Mouse (Mus musculus) liver, adult 10 weeks (tissue): ENCODE data around the gene Olfr1. TPM values are rescaled to one million over a fixed set of nuclear protein-coding genes. Genes with fewer than 3 reads are reported as not detected.

Experiments
- polyA plus RNA-seq: library from polyadenylated mRNA; stranded (reverse); fragments of 350-450 nt; fragmentation: Illumina TruSeq; extraction: RNeasy Lipid Tissue Mini Kit (QIAGEN cat#74804); gene quantifications from one replicate; pipeline ENCODE4 v1.2.3, GENCODE M21; 2014; ENCODE audit warnings: low read depth, low replicate concordance

Olfr1 gene
- polyA plus RNA-seq, result not detected

DNA sequence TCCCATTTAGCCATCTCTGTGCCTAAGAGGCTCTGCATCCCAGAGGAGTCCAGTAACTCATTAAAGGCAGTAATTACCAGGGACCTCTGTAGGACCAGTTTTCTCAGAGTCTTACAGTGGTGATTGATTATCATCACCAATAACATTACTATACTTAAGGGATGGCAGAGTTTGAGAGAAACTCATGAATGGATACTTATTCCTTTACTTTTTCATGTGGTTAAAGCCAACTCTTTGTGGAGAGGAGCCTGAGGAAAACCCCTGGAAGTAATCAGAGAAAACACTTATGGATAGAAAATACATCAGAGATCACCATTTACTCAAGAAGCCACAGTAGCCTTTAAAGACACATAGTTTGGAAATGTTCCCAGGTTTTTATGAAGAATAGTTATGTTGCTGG, at the start of gene Olfr1:
Olfr1 (minus strand) TSS at position 101 of the 400 bp plus-strand sequence.

DNA sequence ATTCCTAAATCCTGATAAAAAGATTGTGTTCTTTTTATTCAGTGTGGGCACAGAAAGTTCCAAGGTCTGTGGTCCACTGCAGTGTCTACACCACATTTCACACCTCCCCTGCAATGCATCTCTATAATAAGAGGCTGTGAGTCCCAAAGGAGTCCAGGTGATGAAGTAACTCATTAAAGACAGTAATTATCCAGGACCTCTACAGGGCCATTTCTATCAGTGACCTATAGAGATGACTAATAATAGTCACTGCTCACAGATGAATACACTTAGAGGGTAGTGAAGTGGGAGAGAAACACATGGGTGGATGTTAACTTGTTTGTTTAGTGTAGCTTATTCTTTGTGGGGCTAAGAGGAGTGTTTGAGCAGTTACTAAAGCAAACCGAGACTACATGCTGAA, 29.0 kb upstream of the Olfr1 start, which contains the start of gene Olfr378:
Olfr378 (minus strand) TSS at position 101 of the 400 bp plus-strand sequence.

DNA sequence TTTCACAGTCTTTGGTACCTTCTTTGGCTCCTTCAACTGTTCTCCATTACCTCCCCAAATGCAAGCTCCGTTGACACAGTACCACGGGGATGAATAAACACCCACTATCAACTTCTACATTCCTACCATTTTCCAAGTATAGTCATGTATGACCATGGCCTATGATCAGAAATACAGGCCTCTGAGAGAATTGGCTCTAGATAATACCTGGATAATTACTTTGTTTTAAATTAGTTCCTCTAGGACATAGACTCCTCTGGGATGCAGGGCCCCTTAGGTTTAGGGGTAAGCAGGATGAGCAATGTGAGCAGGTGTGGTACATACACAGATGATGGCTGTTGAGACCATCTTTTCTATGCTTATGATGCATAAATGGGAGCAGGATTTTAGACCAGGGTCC, 28.5 kb downstream of the Olfr1 start, which contains the start of gene Olfr376:
Olfr376 (plus strand) TSS at position 301 of the 400 bp plus-strand sequence.

DNA sequence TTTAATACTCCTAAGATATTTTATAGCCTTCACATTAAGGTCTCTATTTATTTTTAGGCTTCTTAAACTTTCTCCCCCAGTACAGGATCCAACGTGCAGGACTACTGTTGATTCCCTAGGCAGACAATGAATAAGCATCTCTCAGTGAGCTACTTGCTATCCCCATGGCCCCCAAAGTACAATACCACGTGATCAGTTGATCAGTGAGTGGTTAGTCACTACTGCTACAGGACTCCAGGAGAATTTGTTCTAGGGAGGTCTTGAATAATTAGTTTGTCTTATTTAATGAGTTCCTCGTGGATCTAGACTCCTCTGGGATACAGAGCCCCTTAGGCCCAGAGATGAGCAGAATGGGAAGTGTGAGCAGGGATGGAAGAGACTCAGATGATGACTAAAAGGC, 48.9 kb downstream of the Olfr1 start, which contains the start of gene Olfr20:
Olfr20 (plus strand) TSS at position 301 of the 400 bp plus-strand sequence.

Other genes with a start within 250 kb of the Olfr1 start
- gene P2rx5, start 239.2 kb downstream of the Olfr1 start, polyA plus RNA-seq, result not detected
- gene Emc6, start 222.6 kb downstream of the Olfr1 start, polyA plus RNA-seq, result 45.7 TPM
- gene Tax1bp3, start 222.5 kb downstream of the Olfr1 start, polyA plus RNA-seq, result 9.5 TPM
- 7.8 TPM for gene Ctns, start 200.6 kb downstream of the Olfr1 start, polyA plus RNA-seq
- gene Shpk, start 200.2 kb downstream of the Olfr1 start, polyA plus RNA-seq, result 20.3 TPM
- not detected for gene Trpv1, start 165.3 kb downstream of the Olfr1 start, polyA plus RNA-seq
- gene Trpv3, start 132.2 kb downstream of the Olfr1 start, polyA plus RNA-seq, result not detected
- 63.7 TPM for gene Aspa, start 70.0 kb downstream of the Olfr1 start, polyA plus RNA-seq
- gene Gm49340, start 69.9 kb downstream of the Olfr1 start, polyA plus RNA-seq, result 0.29 TPM
- gene Spata22, start 69.9 kb downstream of the Olfr1 start, polyA plus RNA-seq, result 25.1 TPM
- gene Olfr20, start 48.8 kb downstream of the Olfr1 start, polyA plus RNA-seq, result not detected
- gene Olfr376, start 28.4 kb downstream of the Olfr1 start, polyA plus RNA-seq, result not detected
- not detected for gene Olfr378, start 28.9 kb upstream of the Olfr1 start, polyA plus RNA-seq
- gene Olfr380, start 57.9 kb upstream of the Olfr1 start, polyA plus RNA-seq, result not detected
- gene Olfr381, start 92.0 kb upstream of the Olfr1 start, polyA plus RNA-seq, result not detected
- gene Olfr382, start 117.6 kb upstream of the Olfr1 start, polyA plus RNA-seq, result not detected
- gene Olfr385, start 193.4 kb upstream of the Olfr1 start, polyA plus RNA-seq, result not detected
- not detected for gene Olfr384, start 199.0 kb upstream of the Olfr1 start, polyA plus RNA-seq